Mouse (Mus musculus) B cell, adult 67 days (primary cell): ENCODE measurements around the gene Gm3020. TPM values are rescaled to one million over a fixed set of nuclear protein-coding genes. Genes with fewer than 3 reads are reported as not detected.

Experiments used
- total RNA-seq, 2 experiments: library from RNA; stranded (reverse); gene quantifications; 4 replicates each; pipeline ENCODE4 v1.2.4; 2023

Gene Gm3020
- not detected for total RNA-seq

DNA sequence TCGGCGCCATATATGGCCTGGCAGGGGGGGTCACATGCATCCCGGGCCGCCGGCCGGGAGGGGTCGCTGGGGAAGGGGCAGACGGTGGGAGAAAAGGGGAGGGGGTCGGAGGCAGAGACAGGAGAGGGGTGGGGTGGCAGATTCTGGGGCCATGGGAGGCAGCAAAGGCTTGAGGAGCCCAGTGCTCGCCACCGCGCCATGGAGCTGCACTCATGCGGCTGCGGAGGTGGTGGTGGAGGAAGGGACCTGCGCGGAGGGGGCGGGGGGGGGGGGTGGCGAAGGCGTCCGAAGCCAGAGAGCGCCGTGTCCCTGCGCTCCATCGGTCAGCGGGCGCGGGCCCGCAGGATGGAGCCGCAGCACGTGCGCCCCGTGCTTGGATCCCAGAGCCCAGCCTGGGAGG lies at the start of gene Gm3020:
Gm3020 (plus strand) TSS at position 301 of the 400 bp plus-strand sequence.

GRCm38 (mm10) chr14:3634212-3634611 lies 17.6 kb upstream of the Gm3020 start, which contains the start of gene Gm3012:
Gene Gm3012 (plus strand): TSS chr14:3634512.

DNA sequence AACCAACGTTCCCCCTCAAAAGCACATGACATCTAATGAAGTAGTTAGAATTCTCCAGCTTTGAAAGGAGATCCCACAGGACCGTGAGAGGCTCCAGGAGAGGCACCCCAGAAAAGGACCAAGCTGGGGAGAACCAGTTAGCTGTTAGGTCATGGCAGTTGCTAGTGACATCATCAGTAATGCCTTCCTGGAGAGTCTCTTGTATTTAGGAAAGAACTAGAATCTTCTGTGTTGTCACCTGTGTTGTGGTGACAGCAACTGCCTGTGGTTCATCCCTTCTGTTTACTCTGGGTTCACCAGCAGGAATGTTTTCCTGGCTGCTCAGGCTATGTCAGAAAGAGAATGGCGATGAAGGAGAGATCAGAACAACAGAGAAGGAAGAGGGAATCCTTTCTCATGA lies 36.7 kb downstream of the Gm3020 start, which contains the start of gene Gm3043:
Gm3043 (plus strand) TSS at position 301 of the 400 bp plus-strand sequence.

Other genes starting within 250 kb of the Gm3020 start
- gene Gm10409, start 239.4 kb upstream of the Gm3020 start, total RNA-seq, result not detected
- not detected for gene Gm3005, start 223.9 kb upstream of the Gm3020 start, total RNA-seq
- gene Gm10408, start 202.7 kb upstream of the Gm3020 start, total RNA-seq, result not detected
- not detected for gene Gm3012, start 17.5 kb upstream of the Gm3020 start, total RNA-seq
- gene Gm3043, start 36.8 kb downstream of the Gm3020 start, total RNA-seq, result not detected
- gene Gm3002, start 158.0 kb downstream of the Gm3020 start, total RNA-seq, result not detected
- gene Gm3033, start 194.2 kb downstream of the Gm3020 start, total RNA-seq, result not detected
- not detected for gene Gm2916, start 232.1 kb downstream of the Gm3020 start, total RNA-seq